Comparison of ENCODE assay signal across 16 mouse cellular contexts in the genomic region with DNA sequence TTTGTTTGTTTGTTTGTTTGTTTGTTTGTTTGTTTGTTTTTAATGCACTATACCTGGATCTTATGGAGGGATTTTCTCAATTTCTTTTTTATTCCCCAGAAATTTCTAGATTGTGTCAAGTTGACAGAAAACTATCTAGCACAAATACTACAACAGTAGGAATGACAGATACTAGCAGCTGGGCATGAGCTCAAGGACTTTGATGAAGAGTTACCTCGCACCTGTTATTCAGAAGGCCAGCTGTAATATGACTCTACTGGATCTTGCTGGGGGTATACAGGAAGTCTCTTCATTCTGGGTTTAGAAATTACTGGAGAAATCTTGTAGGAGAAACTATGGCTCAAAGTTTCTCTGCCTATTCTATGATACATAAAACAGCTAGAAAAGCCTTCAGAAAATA.
"Had no signal": no experiment of that assay in that cellular context is flagged by ENCODE, and none has a peak within 500 bp of the region (broad histone marks: within the 10 kb centered on the region; RNA-seq: fewer than 3 reads in every experiment).

No protein-coding gene starts in this region.

- H3K9ac ChIP-seq: neural tube, embryonic 12.5 days; neural tube, embryonic 13.5 days; neural tube, embryonic 15.5 days; stomach, embryonic 15.5 days had no signal

- H3K4me3 ChIP-seq: neural tube, embryonic 12.5 days; neural tube, embryonic 13.5 days; neural tube, embryonic 15.5 days; stomach, embryonic 15.5 days had no signal

- H3K27me3 ChIP-seq: neural tube, embryonic 12.5 days; neural tube, embryonic 13.5 days; neural tube, embryonic 15.5 days; stomach, embryonic 15.5 days had no signal

- H3K4me1 ChIP-seq: neural tube, embryonic 12.5 days; neural tube, embryonic 13.5 days; neural tube, embryonic 15.5 days; stomach, embryonic 15.5 days had no signal

- H3K4me2 ChIP-seq: neural tube, embryonic 12.5 days; neural tube, embryonic 13.5 days; neural tube, embryonic 15.5 days; stomach, embryonic 15.5 days had no signal

- DNase-seq: retina, postnatal 1 day; right cerebral cortex, adult 18-20 months; right cerebral cortex, postnatal 14 days; right cerebral cortex, postnatal 25 days; right cerebral cortex, postnatal 4 days; spleen, adult 18-20 months; thymus, adult 18-20 months; thymus, adult 2 months; thymus, postnatal 14 days; thymus, postnatal 25 days; thymus, postnatal 36 days; thymus, postnatal 4 days had no signal

- H3K27ac ChIP-seq: neural tube, embryonic 12.5 days; neural tube, embryonic 13.5 days; neural tube, embryonic 15.5 days; stomach, embryonic 15.5 days had no signal

- H3K9me3 ChIP-seq: neural tube, embryonic 12.5 days; neural tube, embryonic 13.5 days; neural tube, embryonic 15.5 days; stomach, embryonic 15.5 days had no signal

- H3K36me3 ChIP-seq: neural tube, embryonic 12.5 days; neural tube, embryonic 13.5 days; neural tube, embryonic 15.5 days; stomach, embryonic 15.5 days had no signal
